Mouse (Mus musculus): ENCODE measurements at regions not wholly inside any gene's neighbourhood (a gene's known extent, or its start where the extent isn't known, plus 50 kb on each side); places are given as distances from the start of the nearest gene placed in this dataset.

- DNase-seq (ENCODE audit: extremely low spot score, low spot score) = no peak
Measured at GRCm38 (mm10) chr2:33942085-33942484, 54.3 kb upstream of the Mvb12b start.

GRCm38 (mm10) chr2:33941316-33941715, 53.6 kb upstream of the Mvb12b start:
- no peak for DNase-seq (ENCODE audit: extremely low spot score, low spot score)

- DNase-seq (ENCODE audit: extremely low spot score, low spot score) = no peak
Measured at GRCm38 (mm10) chr2:33939836-33940235, 52.1 kb upstream of the Mvb12b start.

Measured in neural tube, embryonic 10.5 days (tissue).